Mouse (Mus musculus): Measurements from ENCODE around the gene Ppp1r14c. TPM values are rescaled to one million over a fixed set of nuclear protein-coding genes. Genes with fewer than 3 reads are reported as not detected.
"Not testable (repeated sequence)": the region's sequence is repeated elsewhere in the genome, so short reads cannot be mapped to it uniquely, and the experiment has no call there.

Ppp1r14c gene
- total RNA-seq, 2 experiments from 2014 or later: not detected

GRCm38 (mm10) chr10:3397406-3397805 lies 31.5 kb downstream of the Ppp1r14c start:
- ATAC-seq (replicated peaks; ENCODE audit: low FRiP score, poor library complexity, severe bottlenecking): no peak

GRCm38 (mm10) chr10:3398051-3398450 lies 32.2 kb downstream of the Ppp1r14c start:
- ATAC-seq (replicated peaks; ENCODE audit: low FRiP score, poor library complexity, severe bottlenecking): no peak

GRCm38 (mm10) chr10:3402284-3402683 lies 36.4 kb downstream of the Ppp1r14c start:
- no peak for ATAC-seq (replicated peaks; ENCODE audit: low FRiP score, poor library complexity, severe bottlenecking)

GRCm38 (mm10) chr10:3403416-3404137 lies 37.7 kb downstream of the Ppp1r14c start:
- ATAC-seq (replicated peaks; ENCODE audit: low FRiP score, poor library complexity, severe bottlenecking): no peak

GRCm38 (mm10) chr10:3404362-3404761 lies 38.5 kb downstream of the Ppp1r14c start:
- ATAC-seq (replicated peaks; ENCODE audit: low FRiP score, poor library complexity, severe bottlenecking): no peak

- ATAC-seq (replicated peaks; ENCODE audit: low FRiP score, poor library complexity, severe bottlenecking): no peak
Observed at GRCm38 (mm10) chr10:3406280-3406679, 40.4 kb downstream of the Ppp1r14c start.

GRCm38 (mm10) chr10:3408036-3408661 lies 42.3 kb downstream of the Ppp1r14c start:
- ATAC-seq (replicated peaks; ENCODE audit: low FRiP score, poor library complexity, severe bottlenecking): no peak

GRCm38 (mm10) chr10:3408699-3409098 lies 42.8 kb downstream of the Ppp1r14c start:
- no peak for ATAC-seq (replicated peaks; ENCODE audit: low FRiP score, poor library complexity, severe bottlenecking)

GRCm38 (mm10) chr10:3411222-3411621 lies 45.4 kb downstream of the Ppp1r14c start:
- no peak for ATAC-seq (replicated peaks; ENCODE audit: low FRiP score, poor library complexity, severe bottlenecking)

GRCm38 (mm10) chr10:3411639-3412038 lies 45.8 kb downstream of the Ppp1r14c start:
- ATAC-seq (replicated peaks; ENCODE audit: low FRiP score, poor library complexity, severe bottlenecking): no peak

GRCm38 (mm10) chr10:3414813-3415212 lies 49.0 kb downstream of the Ppp1r14c start:
- ATAC-seq (replicated peaks; ENCODE audit: low FRiP score, poor library complexity, severe bottlenecking): no peak

- ATAC-seq (replicated peaks; ENCODE audit: low FRiP score, poor library complexity, severe bottlenecking): no peak
Observed at GRCm38 (mm10) chr10:3416565-3416964, 50.7 kb downstream of the Ppp1r14c start.

GRCm38 (mm10) chr10:3417408-3417807 lies 51.6 kb downstream of the Ppp1r14c start:
- no peak for ATAC-seq (replicated peaks; ENCODE audit: low FRiP score, poor library complexity, severe bottlenecking)

- no peak for ATAC-seq (replicated peaks; ENCODE audit: low FRiP score, poor library complexity, severe bottlenecking)
Observed at GRCm38 (mm10) chr10:3424016-3424415, 58.2 kb downstream of the Ppp1r14c start.

GRCm38 (mm10) chr10:3427689-3428399 lies 62.0 kb downstream of the Ppp1r14c start:
- ATAC-seq (replicated peaks; ENCODE audit: low FRiP score, poor library complexity, severe bottlenecking): no peak

GRCm38 (mm10) chr10:3434848-3435474 lies 69.1 kb downstream of the Ppp1r14c start:
- ATAC-seq (replicated peaks; ENCODE audit: low FRiP score, poor library complexity, severe bottlenecking): no peak

- no peak for ATAC-seq (replicated peaks; ENCODE audit: low FRiP score, poor library complexity, severe bottlenecking)
Observed at GRCm38 (mm10) chr10:3440722-3441471, 75.0 kb downstream of the Ppp1r14c start.

GRCm38 (mm10) chr10:3446748-3447147 lies 80.9 kb downstream of the Ppp1r14c start:
- not testable (repeated sequence) for ATAC-seq (replicated peaks; ENCODE audit: low FRiP score, poor library complexity, severe bottlenecking)

- no peak for ATAC-seq (replicated peaks; ENCODE audit: low FRiP score, poor library complexity, severe bottlenecking)
Observed at GRCm38 (mm10) chr10:3448699-3449098, 82.8 kb downstream of the Ppp1r14c start.

- no peak for ATAC-seq (replicated peaks; ENCODE audit: low FRiP score, poor library complexity, severe bottlenecking)
Observed at GRCm38 (mm10) chr10:3451930-3452329, 86.1 kb downstream of the Ppp1r14c start.

Data from erythroid progenitor cell, adult 5-6 weeks (primary cell).